Mouse (Mus musculus) kidney, postnatal 0 days (tissue): Measurements from ENCODE around the gene Mettl7a1. TPM values are rescaled to one million over a fixed set of nuclear protein-coding genes. Genes with fewer than 3 reads are reported as not detected.

Source experiments
- ATAC-seq: fragments of 200-750 bp; cut with Nextera tagmentation; replicated peaks from 2 replicates; pipeline ENCODE4 v1.8.0; 2017; ENCODE audit warnings: low read depth, moderate number of reproducible peaks, moderate TSS enrichment, moderate library complexity; ENCODE audit not compliant: low FRiP score
- DNase-seq: peaks from one replicate; pipeline ENCODE4 v3.0.0-alpha.2; 2016; ENCODE audit warnings: low spot score
- H3K27ac ChIP-seq: fragments of 300-500 bp; sonication (generic); 2 replicates; pipeline ENCODE4 v1.5.1; 2014; ENCODE audit warnings: mild to moderate bottlenecking
- H3K27me3 ChIP-seq: fragments of 300-500 bp; sonication (generic); 2 replicates; pipeline ENCODE4 v1.6.1; 2014; ENCODE audit warnings: low read length, mixed read lengths; ENCODE audit not compliant: insufficient read depth
- H3K36me3 ChIP-seq: fragments of 300-500 bp; sonication (generic); 2 replicates; pipeline ENCODE4 v1.6.1; 2014; ENCODE audit warnings: low read length, mixed read lengths; ENCODE audit not compliant: insufficient read depth
- H3K4me1 ChIP-seq: fragments of 300-500 bp; sonication (generic); replicated peaks from 2 replicates; pipeline ENCODE4 v1.6.1; 2014; ENCODE audit warnings: antibody characterized with exemption, low read length, mixed read lengths; ENCODE audit not compliant: insufficient read depth
- H3K4me2 ChIP-seq: fragments of 300-500 bp; sonication (generic); 2 replicates; pipeline ENCODE4 v1.6.1; 2014; ENCODE audit warnings: mild to moderate bottlenecking, low read length, moderate library complexity, mixed read lengths
- H3K4me3 ChIP-seq: fragments of 300-500 bp; sonication (generic); replicated peaks from 2 replicates; pipeline ENCODE4 v1.5.1; 2014; ENCODE audit warnings: low read depth, low read length
- H3K9ac ChIP-seq: fragments of 300-500 bp; sonication (generic); 2 replicates; pipeline ENCODE4 v1.6.1; 2014; ENCODE audit warnings: low read depth, low read length
- H3K9me3 ChIP-seq: fragments of 300-500 bp; sonication (generic); replicated peaks from 2 replicates; pipeline ENCODE4 v1.6.1; 2016; ENCODE audit warnings: low read length, inconsistent platforms, mixed read lengths
- CTCF ChIP-seq: IDR thresholded peaks from 2 replicates; pipeline ENCODE4 v1.5.1; 2016; ENCODE audit warnings: antibody characterized with exemption, low read depth, mild to moderate bottlenecking, moderate library complexity
- WGBS: fragments of 180-500 bp; shearing (Covaris S2); extraction: QIAGEN DNeasy Blood & Tissue Kit; methylation state at CpG from one replicate; pipeline ENCODE4 v1.1.7; 2014; 5-methylcytosine and 5-hydroxymethylcytosine counted together
- polyA plus RNA-seq: library from polyadenylated mRNA; unstranded; fragments of >200 nt; fragmentation: Nextera tagmentation; extraction: Ambion mirVana; gene quantifications from 2 replicates; pipeline ENCODE4 v1.2.1, GENCODE M21; 2015

Mettl7a1 gene
- polyA plus RNA-seq, 1 experiment from 2014 or later = 14.3 TPM

GRCm38 (mm10) chr15:100274790-100275559 is 29.0 kb upstream of the Mettl7a1 start:
- no peak for ATAC-seq
- Histone ChIP-seq H3K4me1 (no peaks in the 10 kb centered on the region), H3K4me3 (no peak overlapping the region), H3K27me3 (no peaks in the 10 kb centered on the region), H3K4me2 (no peak overlapping the region), H3K9ac (no peak overlapping the region), H3K9me3 (no peaks in the 10 kb centered on the region), H3K27ac (no peak overlapping the region), H3K36me3 (no peaks in the 10 kb centered on the region)
- DNase-seq = no peak
- TF ChIP-seq CTCF = no peak
- WGBS = 90% methylated on average over 7 of the region's 7 CpGs

- no peak for DNase-seq
- ATAC-seq = no peak
- no peak overlapping the region for H3K27ac ChIP-seq
- no peak overlapping the region for H3K4me3 ChIP-seq
- H3K27me3 ChIP-seq = no peaks in the 10 kb centered on the region
- WGBS = 98% methylated on average over 4 of the region's 4 CpGs
- no peak overlapping the region for H3K4me2 ChIP-seq
- H3K9me3 ChIP-seq = no peaks in the 10 kb centered on the region
- H3K9ac ChIP-seq = no peak overlapping the region
- H3K36me3 ChIP-seq = no peaks in the 10 kb centered on the region
- H3K4me1 ChIP-seq = no peaks in the 10 kb centered on the region
- TF ChIP-seq CTCF = no peak
Observed at GRCm38 (mm10) chr15:100276403-100276802, 27.5 kb upstream of the Mettl7a1 start.

GRCm38 (mm10) chr15:100277586-100277985 is 26.4 kb upstream of the Mettl7a1 start:
- H3K4me2 ChIP-seq = no peak overlapping the region
- no peaks in the 10 kb centered on the region for H3K9me3 ChIP-seq
- no peaks in the 10 kb centered on the region for H3K27me3 ChIP-seq
- no peak for DNase-seq
- no peak overlapping the region for H3K27ac ChIP-seq
- no peaks in the 10 kb centered on the region for H3K4me1 ChIP-seq
- no peaks in the 10 kb centered on the region for H3K36me3 ChIP-seq
- H3K9ac ChIP-seq = no peak overlapping the region
- no peak for TF ChIP-seq CTCF
- no peak overlapping the region for H3K4me3 ChIP-seq
- WGBS = 88% methylated on average over 3 of the region's 3 CpGs
- no peak for ATAC-seq

- ATAC-seq (no peak), DNase-seq (no peak)
- Histone ChIP-seq H3K27ac (no peak within 1 kb of the TSS), H3K4me1 (no peaks in the 10 kb centered on the region), H3K4me2 (no peak within 1 kb of the TSS), H3K4me3 (no peak within 1 kb of the TSS), H3K9ac (no peak within 1 kb of the TSS), H3K27me3 (no peaks in the 10 kb centered on the region), H3K36me3 (no peaks in the 10 kb centered on the region), H3K9me3 (no peaks in the 10 kb centered on the region)
- TF ChIP-seq CTCF = no peak
- 94% methylated on average over 20 of the region's 20 CpGs for WGBS
Observed at GRCm38 (mm10) chr15:100280626-100281025, 23.3 kb upstream of the Mettl7a1 start, which contains the start of gene Tmprss12. Gene Tmprss12, plus strand, starts transcription at chr15:100280837.

- DNase-seq (no peak), ATAC-seq (no peak)
- TF ChIP-seq CTCF = no peak
- Histone ChIP-seq H3K4me1 (no peaks in the 10 kb centered on the region), H3K9ac (no peak overlapping the region), H3K9me3 (no peaks in the 10 kb centered on the region), H3K4me3 (no peak overlapping the region), H3K27ac (no peak overlapping the region), H3K4me2 (no peak overlapping the region), H3K36me3 (no peaks in the 10 kb centered on the region), H3K27me3 (no peaks in the 10 kb centered on the region)
- WGBS = 83% methylated on average over 6 of the region's 6 CpGs
Observed at GRCm38 (mm10) chr15:100288980-100289379, 15.0 kb upstream of the Mettl7a1 start.

GRCm38 (mm10) chr15:100290858-100291257 is 13.1 kb upstream of the Mettl7a1 start:
- Histone ChIP-seq H3K4me2 (no peak overlapping the region), H3K9me3 (no peaks in the 10 kb centered on the region), H3K4me3 (no peak overlapping the region), H3K36me3 (no peaks in the 10 kb centered on the region), H3K9ac (no peak overlapping the region), H3K4me1 (no peaks in the 10 kb centered on the region), H3K27me3 (no peaks in the 10 kb centered on the region), H3K27ac (no peak overlapping the region)
- no peak for DNase-seq
- no peak for TF ChIP-seq CTCF
- no peak for ATAC-seq
- 83% methylated on average over 5 of the region's 5 CpGs for WGBS
